Mouse (Mus musculus) kidney, embryonic 14.5 days (tissue): ENCODE measurements around the gene Kif19a. TPM values are rescaled to one million over a fixed set of nuclear protein-coding genes. Genes with fewer than 3 reads are reported as not detected.

Experiments used
- ATAC-seq: fragments of 200-750 bp; cut with Nextera tagmentation; 2 replicates; pipeline ENCODE4 v1.8.0; 2017; ENCODE audit warnings: moderate number of reproducible peaks, mild to moderate bottlenecking, moderate TSS enrichment, moderate library complexity; ENCODE audit not compliant: low FRiP score, low TSS enrichment
- H3K27ac ChIP-seq: fragments of 300-500 bp; sonication (generic); 2 replicates; pipeline ENCODE4 v1.5.1; 2014; ENCODE audit warnings: low read depth, mild to moderate bottlenecking, low read length, moderate library complexity, mixed read lengths
- H3K27me3 ChIP-seq: fragments of 300-500 bp; sonication (generic); 2 replicates; pipeline ENCODE4 v1.6.1; 2014; ENCODE audit warnings: mild to moderate bottlenecking, low read length; ENCODE audit not compliant: control insufficient read depth, insufficient read depth
- H3K36me3 ChIP-seq: fragments of 300-500 bp; sonication (generic); 2 replicates; pipeline ENCODE4 v1.6.1; 2014; ENCODE audit warnings: low read length, mixed read lengths; ENCODE audit not compliant: control insufficient read depth, insufficient read depth
- H3K4me1 ChIP-seq: fragments of 300-500 bp; sonication (generic); 2 replicates; pipeline ENCODE4 v1.6.1; 2014; ENCODE audit warnings: low read length, mixed read lengths; ENCODE audit not compliant: control insufficient read depth, insufficient read depth
- H3K4me2 ChIP-seq: fragments of 300-500 bp; sonication (generic); replicated peaks from 2 replicates; pipeline ENCODE4 v1.6.1; 2014; ENCODE audit warnings: low read depth, mild to moderate bottlenecking, low read length
- H3K4me3 ChIP-seq: fragments of 300-500 bp; sonication (generic); 2 replicates; pipeline ENCODE4 v1.5.1; 2014; ENCODE audit warnings: mild to moderate bottlenecking, low read length
- H3K9ac ChIP-seq: fragments of 300-500 bp; sonication (generic); 2 replicates; pipeline ENCODE4 v1.6.1; 2014; ENCODE audit warnings: low read depth, mild to moderate bottlenecking, low read length, moderate library complexity
- H3K9me3 ChIP-seq: fragments of 300-500 bp; sonication (generic); 2 replicates; pipeline ENCODE4 v1.6.1; 2016; ENCODE audit warnings: low read length; ENCODE audit not compliant: control insufficient read depth
- WGBS: fragments of 180-500 bp; shearing (Covaris S2); extraction: QIAGEN DNeasy Blood & Tissue Kit; methylation state at CpG from one replicate; pipeline ENCODE4 v1.1.7; 2014; 5-methylcytosine and 5-hydroxymethylcytosine counted together
- polyA plus RNA-seq: library from polyadenylated mRNA; unstranded; fragments of >200 nt; fragmentation: Nextera tagmentation; extraction: Ambion mirVana; gene quantifications from 2 replicates; pipeline ENCODE4 v1.2.1, GENCODE M21; 2014

Kif19a gene
- polyA plus RNA-seq, 1 experiment from 2014 or later: 0.14 TPM

DNA sequence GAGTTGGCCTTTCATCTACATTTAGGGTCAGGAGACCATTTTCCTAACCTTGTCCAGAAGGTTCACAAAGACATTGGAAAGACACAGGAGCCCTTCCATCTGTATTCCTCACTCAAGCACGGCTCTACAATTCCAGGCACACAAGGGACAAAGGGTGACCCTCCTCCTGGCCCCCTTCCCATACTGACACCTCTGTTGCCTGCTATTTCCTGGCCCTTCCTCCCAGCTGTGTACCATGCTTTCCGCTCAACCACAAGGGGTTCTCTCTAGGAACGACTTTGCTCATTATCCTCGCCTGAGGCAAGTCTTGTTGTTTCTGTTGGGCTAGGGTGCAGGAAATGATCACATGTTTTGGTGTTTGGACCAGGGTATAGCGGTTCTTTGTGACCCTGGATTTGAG lies 36.9 kb upstream of the Kif19a start:
- H3K4me2 ChIP-seq: no peak overlapping the region
- no peak overlapping the region for H3K4me3 ChIP-seq
- H3K4me1 ChIP-seq: 0 out of 2 replicates have a peak, but pooled peaks cover 9% of the 10 kb centered on the region
- WGBS: 43% methylated on average over 5 of the region's 5 CpGs
- no peak overlapping the region for H3K27ac ChIP-seq
- no peaks in the 10 kb centered on the region; the same call in 1 of the 2 replicates for H3K9me3 ChIP-seq
- H3K9ac ChIP-seq: no peak overlapping the region
- ATAC-seq: no peak
- H3K36me3 ChIP-seq: no peaks in the 10 kb centered on the region
- H3K27me3 ChIP-seq: no peaks in the 10 kb centered on the region

DNA sequence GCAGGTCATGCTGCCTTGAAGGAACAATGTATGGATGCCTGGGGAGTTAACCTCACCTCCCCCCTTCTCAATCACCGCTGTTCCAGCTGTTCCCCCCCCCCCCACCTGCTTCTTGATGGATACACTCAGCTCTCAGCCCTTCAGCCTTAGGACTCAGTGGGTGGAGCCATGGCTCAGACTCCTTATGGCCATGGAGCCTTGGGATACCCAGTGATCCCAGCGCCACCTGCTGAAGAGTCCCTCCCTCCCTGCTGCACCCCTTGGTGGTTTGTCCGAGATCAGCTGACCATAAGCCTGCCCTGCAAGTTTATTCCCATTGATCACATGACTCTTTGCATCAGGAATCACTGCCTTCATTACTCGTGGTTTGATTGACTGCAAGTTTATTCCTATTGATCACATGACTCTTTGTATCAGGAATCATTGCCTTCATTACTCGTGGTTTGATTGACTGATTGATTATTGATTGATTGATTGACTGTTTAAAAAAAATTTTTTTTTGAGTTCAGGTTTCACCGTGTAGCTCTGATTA lies 35.3 kb upstream of the Kif19a start:
- no peak overlapping the region for H3K9ac ChIP-seq
- H3K4me3 ChIP-seq: no peak overlapping the region
- H3K4me1 ChIP-seq: 0 out of 2 replicates have a peak, but pooled peaks cover 9% of the 10 kb centered on the region
- H3K4me2 ChIP-seq: no peak overlapping the region
- ATAC-seq: no peak
- H3K9me3 ChIP-seq: no peaks in the 10 kb centered on the region; the same call in 1 of the 2 replicates
- no peaks in the 10 kb centered on the region for H3K27me3 ChIP-seq
- no peak overlapping the region for H3K27ac ChIP-seq
- no peaks in the 10 kb centered on the region for H3K36me3 ChIP-seq
- 45% methylated on average over 6 of the region's 6 CpGs for WGBS

DNA sequence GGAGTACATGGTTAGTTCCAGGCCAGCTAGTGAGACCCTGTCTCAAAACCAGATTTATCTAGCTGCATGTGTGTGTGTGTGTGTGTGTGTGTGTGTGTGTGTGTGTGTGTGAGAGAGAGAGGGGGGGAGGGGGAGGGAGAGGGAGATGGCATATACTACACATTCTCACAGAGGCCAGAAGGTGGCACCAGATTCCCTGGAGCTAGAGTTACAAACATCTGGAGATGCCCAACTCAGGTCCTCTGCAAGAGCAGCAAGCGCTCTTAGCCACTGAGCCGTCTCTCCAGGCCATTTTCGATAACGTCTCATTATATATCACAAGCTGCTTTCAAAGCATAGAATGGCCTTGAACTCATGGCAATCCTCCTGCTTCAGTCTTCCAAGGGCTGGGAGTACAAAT lies 33.5 kb upstream of the Kif19a start:
- 84% methylated on average over 4 of the region's 4 CpGs for WGBS
- Histone ChIP-seq H3K9me3 (no peaks in the 10 kb centered on the region), H3K4me2 (no peak overlapping the region), H3K4me3 (no peak overlapping the region), H3K36me3 (no peaks in the 10 kb centered on the region), H3K27me3 (no peaks in the 10 kb centered on the region), H3K4me1 (0 out of 2 replicates have a peak, but pooled peaks cover 9% of the 10 kb centered on the region), H3K27ac (no peak overlapping the region), H3K9ac (no peak overlapping the region)
- ATAC-seq: no peak

DNA sequence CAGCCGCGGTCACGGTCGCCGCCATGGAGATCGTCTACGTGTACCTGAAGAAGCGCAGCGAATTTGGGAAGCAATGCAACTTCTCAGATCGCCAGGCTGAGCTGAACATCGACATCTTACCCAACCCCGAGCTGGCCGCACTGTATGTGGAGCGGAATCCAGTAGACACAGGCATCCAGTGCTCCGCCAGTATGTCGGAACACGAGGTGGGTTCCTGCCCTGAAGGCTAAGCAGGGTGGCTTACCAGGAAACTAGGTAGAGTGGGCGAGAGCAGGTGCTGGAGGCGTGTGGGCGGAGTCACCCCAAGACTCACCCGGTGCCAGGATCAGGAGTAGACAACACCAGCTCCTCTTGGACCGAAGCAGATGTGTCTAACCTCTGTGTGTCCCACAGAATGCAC lies 32.3 kb upstream of the Kif19a start:
- no peak overlapping the region for H3K4me3 ChIP-seq
- no peak for ATAC-seq
- 77% methylated on average over 22 of the region's 22 CpGs for WGBS
- no peak overlapping the region for H3K4me2 ChIP-seq
- H3K27ac ChIP-seq: no peak overlapping the region
- H3K27me3 ChIP-seq: no peaks in the 10 kb centered on the region
- no peaks in the 10 kb centered on the region for H3K36me3 ChIP-seq
- no peaks in the 10 kb centered on the region for H3K9me3 ChIP-seq
- no peaks in the 10 kb centered on the region for H3K4me1 ChIP-seq
- no peak overlapping the region for H3K9ac ChIP-seq

DNA sequence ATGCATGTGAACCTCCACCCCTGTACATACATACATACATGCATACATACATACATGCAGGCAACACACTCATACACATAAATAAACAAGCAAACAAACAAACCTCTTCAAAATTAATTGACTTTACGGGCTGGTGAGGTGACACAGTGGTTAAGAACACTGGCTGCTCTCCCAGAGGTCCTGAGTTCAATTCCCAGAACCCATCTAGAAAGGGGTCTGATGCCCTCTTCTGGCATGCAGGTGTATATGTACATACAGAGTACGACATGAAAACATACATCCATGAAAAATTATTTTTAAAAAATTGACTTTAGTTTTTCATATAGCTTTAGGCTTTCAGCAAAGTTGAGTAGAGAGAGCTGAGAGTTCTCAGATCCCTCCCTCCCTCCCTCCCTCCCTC lies 29.1 kb upstream of the Kif19a start:
- H3K27ac ChIP-seq: no peak overlapping the region
- H3K9ac ChIP-seq: no peak overlapping the region
- H3K4me1 ChIP-seq: peaks cover 20% of the 10 kb centered on the region
- no peaks in the 10 kb centered on the region for H3K9me3 ChIP-seq
- no peak overlapping the region for H3K4me3 ChIP-seq
- WGBS: 79% methylated on average over 2 of the region's 2 CpGs
- no peaks in the 10 kb centered on the region for H3K36me3 ChIP-seq
- no peaks in the 10 kb centered on the region for H3K27me3 ChIP-seq
- ATAC-seq: no peak
- no peak overlapping the region for H3K4me2 ChIP-seq

DNA sequence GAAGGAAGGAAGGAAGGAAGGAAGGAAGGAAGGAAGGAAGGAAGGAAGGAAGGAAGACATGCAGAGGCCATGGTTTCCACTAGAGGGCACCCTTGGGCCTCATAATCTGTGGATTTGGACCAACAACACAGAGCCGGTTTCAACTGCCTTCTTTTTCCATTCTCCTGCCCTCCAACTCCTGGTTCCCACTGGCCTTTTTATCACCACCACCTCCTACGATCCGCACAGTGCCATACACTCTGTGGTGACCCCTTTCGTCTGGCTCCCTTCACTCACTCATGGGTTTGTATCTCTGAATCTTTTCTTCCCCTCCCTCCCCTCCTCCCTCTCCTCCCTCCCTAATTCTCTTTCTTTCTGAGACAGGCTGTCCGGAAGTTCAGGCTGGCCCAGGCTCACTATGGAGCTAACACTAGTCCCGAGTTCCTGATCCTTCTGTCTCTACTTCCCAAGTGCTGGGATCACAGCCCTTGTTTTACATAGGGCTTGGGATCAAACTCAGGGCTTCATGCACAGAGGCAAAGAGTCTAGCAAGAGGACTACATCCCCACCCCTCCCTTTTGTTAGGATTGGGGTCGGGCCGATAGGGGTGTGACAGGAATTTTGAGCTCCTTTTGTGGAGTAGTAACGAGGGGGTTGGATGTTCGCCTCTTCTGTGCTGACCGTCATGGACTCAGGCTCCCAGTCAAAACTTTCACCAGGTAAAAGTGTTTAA lies 28.1 kb upstream of the Kif19a start:
- Histone ChIP-seq H3K9ac (no peak overlapping the region), H3K4me1 (peaks cover 20% of the 10 kb centered on the region), H3K27ac (no peak overlapping the region), H3K27me3 (no peaks in the 10 kb centered on the region), H3K4me3 (no peak overlapping the region), H3K4me2 (no peak overlapping the region), H3K9me3 (no peaks in the 10 kb centered on the region), H3K36me3 (no peaks in the 10 kb centered on the region)
- 0 out of 2 replicates have a peak, but pooled peaks have one; percentile 43 for ATAC-seq
- 37% methylated on average over 11 of the region's 11 CpGs for WGBS

DNA sequence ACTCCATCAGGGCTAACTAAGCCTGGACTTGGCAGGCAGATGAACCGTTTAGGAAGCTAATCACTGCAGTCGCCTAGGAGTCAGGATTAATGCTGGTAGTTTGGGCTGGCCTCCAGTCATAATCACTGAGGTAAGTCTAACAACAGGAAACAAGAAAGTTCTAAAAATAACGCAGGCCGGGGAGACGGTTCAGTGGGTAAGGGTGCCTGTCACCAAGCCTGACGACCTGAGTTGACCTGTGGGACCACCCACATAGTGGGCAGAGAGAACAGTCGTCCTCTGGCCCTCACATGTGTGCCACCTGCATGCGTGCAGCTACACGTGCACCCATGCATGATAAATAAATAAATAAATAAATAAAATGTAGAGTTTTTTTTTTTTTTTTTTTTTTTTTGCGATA lies 24.6 kb upstream of the Kif19a start:
- H3K4me3 ChIP-seq: no peak overlapping the region
- H3K4me2 ChIP-seq: no peak overlapping the region
- H3K9ac ChIP-seq: no peak overlapping the region
- peak; percentile 4; the same call in 1 of the 2 replicates for ATAC-seq
- H3K27ac ChIP-seq: no peak overlapping the region
- no peaks in the 10 kb centered on the region for H3K36me3 ChIP-seq
- no peaks in the 10 kb centered on the region for H3K27me3 ChIP-seq
- H3K9me3 ChIP-seq: no peaks in the 10 kb centered on the region
- H3K4me1 ChIP-seq: peaks cover 20% of the 10 kb centered on the region
- 18% methylated on average over 10 of the region's 10 CpGs for WGBS

DNA sequence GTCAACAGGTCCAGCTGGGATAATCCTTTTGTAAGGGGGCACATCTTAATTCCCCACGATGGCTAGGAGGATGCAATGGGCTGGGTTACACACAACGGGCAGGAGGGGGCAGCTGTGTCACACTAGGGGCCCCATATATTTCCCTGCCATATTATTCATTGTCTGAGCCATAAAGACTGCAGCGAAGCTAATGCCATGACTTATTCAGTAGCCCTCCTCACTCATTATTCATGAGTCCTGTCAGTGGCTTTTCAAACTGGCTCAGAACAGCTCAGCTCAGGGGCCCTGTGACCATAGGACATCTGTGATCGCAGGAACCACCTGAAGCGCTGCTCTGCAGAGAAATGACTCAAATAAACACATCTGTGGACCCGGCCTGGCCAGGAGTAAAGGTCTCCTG lies 23.7 kb upstream of the Kif19a start:
- no peaks in the 10 kb centered on the region for H3K36me3 ChIP-seq
- no peak for ATAC-seq
- H3K4me3 ChIP-seq: no peak overlapping the region
- H3K9me3 ChIP-seq: no peaks in the 10 kb centered on the region
- no peak overlapping the region for H3K27ac ChIP-seq
- H3K27me3 ChIP-seq: no peaks in the 10 kb centered on the region
- no peak overlapping the region for H3K4me2 ChIP-seq
- 31% methylated on average over 6 of the region's 6 CpGs for WGBS
- H3K9ac ChIP-seq: no peak overlapping the region
- peaks cover 20% of the 10 kb centered on the region for H3K4me1 ChIP-seq

DNA sequence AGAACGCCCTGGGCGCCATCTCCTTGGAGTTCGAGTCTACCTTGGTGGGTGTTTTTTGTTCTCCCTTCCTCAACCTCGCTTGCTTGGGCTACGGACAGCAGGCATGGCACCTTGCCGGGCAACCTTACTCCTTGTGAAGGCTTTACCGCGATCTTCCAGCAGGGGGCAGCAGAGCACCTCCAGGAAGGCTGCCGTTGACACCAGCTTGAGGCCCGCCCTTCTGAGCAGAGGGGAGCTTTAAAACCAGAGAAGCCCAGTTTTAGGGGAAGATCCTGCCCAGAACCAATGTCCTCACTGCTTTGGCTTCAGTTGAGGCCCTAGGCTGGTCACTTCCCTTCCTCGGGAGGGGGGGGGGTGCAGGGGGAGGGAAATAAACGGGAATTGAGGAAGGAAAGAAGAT lies 20.1 kb upstream of the Kif19a start:
- 1% methylated on average over 12 of the region's 12 CpGs for WGBS
- Histone ChIP-seq H3K9ac (no peak overlapping the region), H3K27me3 (no peaks in the 10 kb centered on the region), H3K27ac (no peak overlapping the region), H3K4me2 (no peak overlapping the region; the same call in 1 of the 2 replicates), H3K36me3 (no peaks in the 10 kb centered on the region), H3K4me1 (peaks cover 9% of the 10 kb centered on the region; the same call in 1 of the 2 replicates), H3K9me3 (no peaks in the 10 kb centered on the region), H3K4me3 (no peak overlapping the region)
- ATAC-seq: peak; percentile 76
